Mouse (Mus musculus): ENCODE data around the gene Vmn1r129. TPM values are rescaled to one million over a fixed set of nuclear protein-coding genes. Genes with fewer than 3 reads are reported as not detected.
"Not testable (repeated sequence)": the region's sequence is repeated elsewhere in the genome, so short reads cannot be mapped to it uniquely, and the experiment has no call there.

Gene Vmn1r129
- not detected in 2 replicates for polyA plus RNA-seq (2015; fragmentation: Nextera tagmentation; extraction: Ambion mirVana)

DNA sequence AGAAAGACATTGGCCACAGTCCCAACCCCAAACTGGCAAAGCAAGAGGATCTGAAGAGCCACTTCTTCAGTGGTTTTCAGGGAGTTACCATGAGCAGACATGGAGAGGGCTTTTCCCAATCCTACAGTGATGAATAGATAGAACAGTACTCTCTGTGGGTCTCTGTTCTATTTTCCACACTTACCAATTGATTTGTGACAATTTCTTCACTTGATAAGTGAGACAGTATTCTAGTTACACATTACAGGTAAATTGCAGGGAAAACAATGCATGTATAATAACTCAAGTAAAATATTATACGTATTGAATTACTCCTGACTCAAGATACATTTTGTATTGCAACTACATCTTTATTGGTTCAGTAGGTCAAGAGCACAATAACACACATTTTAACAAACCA, at the start of gene Vmn1r129:
TSS of gene Vmn1r129 (minus strand) at position 101 of the 400 bp plus-strand sequence.
- H3K4me2 ChIP-seq; H3K27me3 ChIP-seq (replicated peaks); H3K9me3 ChIP-seq; ATAC-seq (ENCODE audit: insufficient read depth, low FRiP score, low read depth); H3K4me1 ChIP-seq; H3K9ac ChIP-seq; H3K4me3 ChIP-seq (replicated peaks); H3K27ac ChIP-seq; H3K36me3 ChIP-seq: not testable (repeated sequence)
- no CpG with 5 or more reads among the region's 1 CpGs for WGBS

DNA sequence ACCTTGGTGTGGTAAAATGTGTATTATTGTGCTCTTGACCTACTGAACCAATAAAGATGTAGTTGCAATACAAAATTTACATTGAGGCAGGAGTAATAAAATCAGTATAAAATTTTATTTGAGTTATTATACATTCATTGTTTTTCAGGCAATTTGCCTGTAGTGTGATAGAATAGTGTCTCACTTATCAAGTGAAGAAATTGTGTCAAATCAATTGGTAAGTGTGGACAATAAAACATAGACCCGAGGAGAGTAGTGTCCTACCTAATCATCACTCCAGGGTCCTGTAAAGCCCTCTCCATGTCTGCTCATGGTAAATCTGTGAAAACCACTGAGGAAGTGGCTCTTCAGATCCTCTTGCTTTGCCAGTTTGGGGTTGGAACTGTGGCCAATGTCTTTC, 12.0 kb downstream of the Vmn1r129 start, which contains the start of gene Vmn1r128:
TSS of gene Vmn1r128 (plus strand) at position 301 of the 400 bp plus-strand sequence.
- H3K4me3 ChIP-seq (replicated peaks); H3K9ac ChIP-seq; H3K4me2 ChIP-seq; H3K27me3 ChIP-seq (replicated peaks); H3K36me3 ChIP-seq; ATAC-seq (ENCODE audit: insufficient read depth, low FRiP score, low read depth); H3K9me3 ChIP-seq; H3K4me1 ChIP-seq; H3K27ac ChIP-seq: not testable (repeated sequence)
- 71% methylated on average over 1 of the region's 1 CpGs for WGBS

DNA sequence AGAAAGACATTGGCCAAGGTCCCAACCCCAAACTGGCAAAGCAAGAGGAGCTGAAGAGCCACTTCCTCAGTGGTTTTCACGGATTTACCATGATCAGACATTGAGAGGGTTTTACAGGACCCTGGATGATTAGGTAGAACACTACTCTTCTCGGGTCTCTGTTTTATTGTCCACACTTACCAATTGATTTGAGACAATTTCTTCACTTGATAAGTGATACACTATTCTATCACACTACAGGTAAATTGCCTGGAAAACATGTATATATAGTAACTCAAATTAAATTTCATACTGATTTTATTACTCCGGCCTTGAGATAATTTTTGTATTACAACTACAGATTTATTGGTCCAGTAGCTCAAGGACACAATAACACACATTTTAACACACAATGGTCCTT, 41.3 kb downstream of the Vmn1r129 start, which contains the start of gene Vmn1r127:
TSS of gene Vmn1r127 (minus strand) at position 101 of the 400 bp plus-strand sequence.
- whole genome bisulfite sequencing, result no CpG with 5 or more reads among the region's 3 CpGs
- H3K4me3 ChIP-seq (replicated peaks); ATAC-seq (ENCODE audit: insufficient read depth, low FRiP score, low read depth); H3K36me3 ChIP-seq; H3K4me1 ChIP-seq; H3K9me3 ChIP-seq; H3K4me2 ChIP-seq; H3K27ac ChIP-seq; H3K27me3 ChIP-seq (replicated peaks); H3K9ac ChIP-seq: not testable (repeated sequence)

Other genes with a start within 250 kb of the Vmn1r129 start
- not detected in 2 replicates for gene Vmn1r122, start 227.2 kb downstream of the Vmn1r129 start, polyA plus RNA-seq (2015; fragmentation: Nextera tagmentation; extraction: Ambion mirVana)
- not detected in 2 replicates for gene Vmn1r123, start 199.1 kb downstream of the Vmn1r129 start, polyA plus RNA-seq (2015; fragmentation: Nextera tagmentation; extraction: Ambion mirVana)
- not detected in 2 replicates for gene Gm5157, start 170.9 kb downstream of the Vmn1r129 start, polyA plus RNA-seq (2015; fragmentation: Nextera tagmentation; extraction: Ambion mirVana)
- gene Vmn1r124, start 100.7 kb downstream of the Vmn1r129 start, polyA plus RNA-seq (2015; fragmentation: Nextera tagmentation; extraction: Ambion mirVana), result not detected in 2 replicates
- gene Vmn1r125, start 89.1 kb downstream of the Vmn1r129 start, polyA plus RNA-seq (2015; fragmentation: Nextera tagmentation; extraction: Ambion mirVana), result not detected in 2 replicates
- gene Vmn1r126, start 59.8 kb downstream of the Vmn1r129 start, polyA plus RNA-seq (2015; fragmentation: Nextera tagmentation; extraction: Ambion mirVana), result not detected in 2 replicates
- not detected in 2 replicates for gene Vmn1r127, start 41.4 kb downstream of the Vmn1r129 start, polyA plus RNA-seq (2015; fragmentation: Nextera tagmentation; extraction: Ambion mirVana)
- not detected in 2 replicates for gene Vmn1r128, start 11.9 kb downstream of the Vmn1r129 start, polyA plus RNA-seq (2015; fragmentation: Nextera tagmentation; extraction: Ambion mirVana)
- not detected in 2 replicates for gene Gm6882, start 71.5 kb upstream of the Vmn1r129 start, polyA plus RNA-seq (2015; fragmentation: Nextera tagmentation; extraction: Ambion mirVana)
- gene Vmn1r130, start 150.5 kb upstream of the Vmn1r129 start, polyA plus RNA-seq (2015; fragmentation: Nextera tagmentation; extraction: Ambion mirVana), result not detected in 2 replicates
- not detected in 2 replicates for gene Vmn1r131, start 184.8 kb upstream of the Vmn1r129 start, polyA plus RNA-seq (2015; fragmentation: Nextera tagmentation; extraction: Ambion mirVana)

All from stomach, embryonic 15.5 days (tissue).